Mouse (Mus musculus) bone marrow macrophage, adult 2 months (primary cell): Measurements from ENCODE around the gene Gimap3.

Source experiments
- CTCF ChIP-seq: IDR thresholded peaks from 2 replicates; pipeline ENCODE4 v1.5.1; 2012; ENCODE audit warnings: low read depth, mild to moderate bottlenecking, low read length, moderate library complexity
- POLR2A ChIP-seq: IDR thresholded peaks from 2 replicates; pipeline ENCODE4 v1.6.1; 2012; ENCODE audit warnings: mild to moderate bottlenecking, low read depth, low read length, borderline replicate concordance

DNA sequence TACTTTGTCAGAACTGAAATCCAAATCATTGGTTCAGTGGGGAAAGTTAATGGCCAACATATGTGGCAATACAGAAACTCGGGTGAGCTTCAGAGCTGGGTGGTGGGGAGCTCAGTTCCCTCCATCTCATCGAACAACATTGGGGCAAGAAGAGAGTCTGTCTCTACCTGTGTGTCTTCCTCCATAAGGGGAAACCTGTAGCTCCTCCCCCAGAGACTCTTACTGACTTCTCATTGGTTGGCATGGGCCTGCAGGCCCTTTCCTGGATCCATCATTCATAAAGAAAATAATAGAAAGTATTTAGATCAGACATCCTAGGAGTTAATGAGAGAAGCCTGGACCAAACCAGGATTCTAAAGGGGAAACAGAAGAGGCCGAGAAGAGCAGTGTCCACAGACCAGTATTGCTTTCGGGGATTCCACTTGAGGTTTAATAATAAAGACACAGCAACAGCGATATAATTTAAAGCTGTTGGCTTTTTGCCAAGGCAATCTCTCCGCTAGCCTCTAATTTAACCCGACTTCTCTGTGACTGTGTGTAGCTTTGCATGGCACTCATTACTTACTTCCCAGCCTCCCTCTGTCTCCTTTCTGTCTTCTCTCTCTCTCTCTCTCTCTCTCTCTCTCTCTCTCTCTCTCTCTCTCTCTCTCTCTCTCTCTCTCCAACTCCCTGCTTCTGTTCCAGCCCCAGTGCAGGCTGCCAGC, 6.9 kb downstream of the Gimap3 start:
- no peak for TF ChIP-seq CTCF
- no peak for TF ChIP-seq POLR2A
